Mouse (Mus musculus): ENCODE data around the gene Fxyd1.
A peak's percentile ranks its signal among the peaks of the same experiment; 100 is the strongest.

DNA sequence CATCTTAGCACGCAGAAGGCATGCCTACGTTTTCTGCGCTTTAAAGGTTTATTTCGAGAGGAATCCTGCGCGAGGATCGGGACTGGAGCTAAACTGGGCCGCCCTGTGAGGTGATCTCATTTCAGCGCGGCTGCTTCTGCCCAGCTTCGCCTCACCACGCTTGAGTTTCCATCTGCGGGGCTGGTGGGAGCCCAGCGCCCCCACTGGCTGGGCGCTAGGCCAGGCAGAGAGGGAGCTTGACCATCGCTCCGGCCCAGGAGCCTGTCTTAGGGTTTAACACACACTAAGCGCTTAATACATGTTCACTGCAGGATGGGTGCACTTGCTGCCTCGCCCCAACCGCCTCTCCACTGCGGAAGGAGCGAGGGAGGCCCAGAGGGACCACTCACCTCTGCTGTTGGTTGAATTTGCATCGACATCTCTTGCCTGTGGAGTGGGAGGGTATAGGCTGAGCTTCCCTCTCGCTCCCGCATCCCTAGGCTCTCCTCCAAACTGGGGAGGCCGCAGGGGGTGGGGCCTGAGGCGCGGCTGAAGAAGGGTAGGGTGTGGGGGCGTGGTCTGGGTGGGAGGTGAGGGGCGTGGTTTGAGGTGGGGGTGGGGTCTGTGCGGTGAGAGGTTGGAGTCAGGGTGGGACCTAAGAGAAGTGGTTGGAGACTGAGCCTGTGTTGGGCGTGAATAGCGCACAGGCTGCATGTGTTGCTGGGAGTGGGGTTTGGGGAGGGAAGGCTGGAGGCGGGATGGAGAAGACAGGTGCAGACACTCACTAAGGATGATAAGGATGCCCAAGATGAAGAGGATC is 4.2 kb downstream of the Fxyd1 start:
- TF ChIP-seq POLR2A (IDR thresholded peaks at IDR 0.05; ENCODE audit: borderline replicate concordance, extremely low read depth, insufficient read depth, insufficient read length, poor library complexity, severe bottlenecking) (no peak), CTCF (IDR thresholded peaks at IDR 0.05; ENCODE audit: borderline replicate concordance, extremely low read depth, insufficient read depth, insufficient read length) (0 out of 2 replicates have a peak, but pooled peaks have one; percentile 3)

Data from brain, embryonic 14.5 days (tissue).